Mouse (Mus musculus): ENCODE measurements around the gene Prkn. TPM values are rescaled to one million over a fixed set of nuclear protein-coding genes. Genes with fewer than 3 reads are reported as not detected.

Prkn gene
- polyA plus RNA-seq, 1 experiment, result 28.0 TPM

GRCm38 (mm10) chr17:11722478-11722877 lies 882.3 kb downstream of the Prkn start:
- no peak for DNase-seq (ENCODE audit: extremely low spot score in 1 of 2, low spot score in 1 of 2)

- no peak for DNase-seq (ENCODE audit: extremely low spot score in 1 of 2, low spot score in 1 of 2)
Measured at GRCm38 (mm10) chr17:11724135-11724534, 884.0 kb downstream of the Prkn start.

- no peak for DNase-seq (ENCODE audit: extremely low spot score in 1 of 2, low spot score in 1 of 2)
Measured at GRCm38 (mm10) chr17:11727101-11727500, 886.9 kb downstream of the Prkn start.

GRCm38 (mm10) chr17:11728294-11728693 lies 888.1 kb downstream of the Prkn start:
- no peak for DNase-seq (ENCODE audit: extremely low spot score in 1 of 2, low spot score in 1 of 2)

- DNase-seq (ENCODE audit: extremely low spot score in 1 of 2, low spot score in 1 of 2), result no peak
Measured at GRCm38 (mm10) chr17:11730656-11731594, 890.7 kb downstream of the Prkn start.

- DNase-seq (ENCODE audit: extremely low spot score in 1 of 2, low spot score in 1 of 2), result no peak
Measured at GRCm38 (mm10) chr17:11735158-11735877, 895.1 kb downstream of the Prkn start.

GRCm38 (mm10) chr17:11736531-11736930 lies 896.3 kb downstream of the Prkn start:
- no peak for DNase-seq (ENCODE audit: extremely low spot score in 1 of 2, low spot score in 1 of 2)

- DNase-seq (ENCODE audit: extremely low spot score in 1 of 2, low spot score in 1 of 2), result no peak
Measured at GRCm38 (mm10) chr17:11737905-11738304, 897.7 kb downstream of the Prkn start.

GRCm38 (mm10) chr17:11740716-11741115 lies 900.5 kb downstream of the Prkn start:
- DNase-seq (ENCODE audit: extremely low spot score in 1 of 2, low spot score in 1 of 2), result no peak

- DNase-seq (ENCODE audit: extremely low spot score in 1 of 2, low spot score in 1 of 2), result no peak
Measured at GRCm38 (mm10) chr17:11741161-11741560, 901.0 kb downstream of the Prkn start.

- no peak for DNase-seq (ENCODE audit: extremely low spot score in 1 of 2, low spot score in 1 of 2)
Measured at GRCm38 (mm10) chr17:11751251-11751650, 911.1 kb downstream of the Prkn start.

GRCm38 (mm10) chr17:11752686-11753085 lies 912.5 kb downstream of the Prkn start:
- no peak for DNase-seq (ENCODE audit: extremely low spot score in 1 of 2, low spot score in 1 of 2)

GRCm38 (mm10) chr17:11765117-11765516 lies 924.9 kb downstream of the Prkn start:
- no peak for DNase-seq (ENCODE audit: extremely low spot score in 1 of 2, low spot score in 1 of 2)

- no peak for DNase-seq (ENCODE audit: extremely low spot score in 1 of 2, low spot score in 1 of 2)
Measured at GRCm38 (mm10) chr17:11765581-11765980, 925.4 kb downstream of the Prkn start.

GRCm38 (mm10) chr17:11767301-11767700 lies 927.1 kb downstream of the Prkn start:
- no peak for DNase-seq (ENCODE audit: extremely low spot score in 1 of 2, low spot score in 1 of 2)

GRCm38 (mm10) chr17:11768345-11768744 lies 928.2 kb downstream of the Prkn start:
- peak in 1 of 2 experiments; percentile 22 for DNase-seq (ENCODE audit: extremely low spot score in 1 of 2, low spot score in 1 of 2)

- no peak for DNase-seq (ENCODE audit: extremely low spot score in 1 of 2, low spot score in 1 of 2)
Measured at GRCm38 (mm10) chr17:11768971-11769370, 928.8 kb downstream of the Prkn start.

GRCm38 (mm10) chr17:11769513-11769912 lies 929.3 kb downstream of the Prkn start:
- no peak for DNase-seq (ENCODE audit: extremely low spot score in 1 of 2, low spot score in 1 of 2)

GRCm38 (mm10) chr17:11779547-11779946 lies 939.4 kb downstream of the Prkn start:
- DNase-seq (ENCODE audit: extremely low spot score in 1 of 2, low spot score in 1 of 2), result peak in 1 of 2 experiments; percentile 31

- no peak for DNase-seq (ENCODE audit: extremely low spot score in 1 of 2, low spot score in 1 of 2)
Measured at GRCm38 (mm10) chr17:11780005-11780404, 939.8 kb downstream of the Prkn start.

GRCm38 (mm10) chr17:11780805-11781481 lies 940.8 kb downstream of the Prkn start:
- no peak for DNase-seq (ENCODE audit: extremely low spot score in 1 of 2, low spot score in 1 of 2)

All from frontal cortex, adult 2 months (tissue).